Mouse (Mus musculus) intestine, embryonic 16.5 days (tissue): Measurements from ENCODE around the gene Mrvi1. TPM values are rescaled to one million over a fixed set of nuclear protein-coding genes. Genes with fewer than 3 reads are reported as not detected.
A peak's percentile ranks its signal among the peaks of the same experiment; 100 is the strongest.

Source experiments
- ATAC-seq: fragments of 200-750 bp; cut with Nextera tagmentation; 2 replicates; pipeline ENCODE4 v1.8.0; 2017; ENCODE audit warnings: moderate TSS enrichment, moderate library complexity
- H3K27ac ChIP-seq: fragments of 300-500 bp; sonication (generic); 2 replicates; pipeline ENCODE4 v1.5.1; 2014; ENCODE audit warnings: mild to moderate bottlenecking, low read length
- H3K27me3 ChIP-seq: fragments of 300-500 bp; sonication (generic); replicated peaks from 2 replicates; pipeline ENCODE4 v1.6.1; 2014; ENCODE audit warnings: low read length, control low read depth, mixed read lengths; ENCODE audit not compliant: control insufficient read depth, insufficient read depth
- H3K36me3 ChIP-seq: fragments of 300-500 bp; sonication (generic); 2 replicates; pipeline ENCODE4 v1.6.1; 2014; ENCODE audit warnings: low read length, control low read depth; ENCODE audit not compliant: control insufficient read depth, insufficient read depth
- H3K4me1 ChIP-seq: fragments of 300-500 bp; sonication (generic); 2 replicates; pipeline ENCODE4 v1.6.1; 2014; ENCODE audit warnings: low read length, control low read depth, mixed read lengths; ENCODE audit not compliant: control insufficient read depth, insufficient read depth
- H3K4me2 ChIP-seq: fragments of 300-500 bp; sonication (generic); 2 replicates; pipeline ENCODE4 v1.6.1; 2014; ENCODE audit warnings: low read depth, low read length, control low read depth
- H3K4me3 ChIP-seq: fragments of 300-500 bp; sonication (generic); 2 replicates; pipeline ENCODE4 v1.5.1; 2014; ENCODE audit warnings: mild to moderate bottlenecking, low read length
- H3K9ac ChIP-seq: fragments of 300-500 bp; sonication (generic); 2 replicates; pipeline ENCODE4 v1.6.1; 2014; ENCODE audit warnings: low read depth, low read length
- H3K9me3 ChIP-seq: fragments of 300-500 bp; sonication (generic); 2 replicates; pipeline ENCODE4 v1.6.1; 2016; ENCODE audit warnings: low read length, control low read depth; ENCODE audit not compliant: control insufficient read depth
- WGBS: fragments of 180-500 bp; shearing (Covaris S2); extraction: QIAGEN DNeasy Blood & Tissue Kit; methylation state at CpG from one replicate; pipeline ENCODE4 v1.1.7; 2014; 5-methylcytosine and 5-hydroxymethylcytosine counted together
- polyA plus RNA-seq: library from polyadenylated mRNA; unstranded; fragments of >200 nt; fragmentation: Nextera tagmentation; extraction: Ambion mirVana; gene quantifications from 2 replicates; pipeline ENCODE4 v1.2.1, GENCODE M21; 2015

The Mrvi1 gene
- polyA plus RNA-seq, 1 experiment from 2014 or later: 12.0 TPM

- H3K4me3 ChIP-seq: no peak overlapping the region
- H3K9ac ChIP-seq: no peak overlapping the region
- WGBS: 65% methylated on average over 3 of the region's 3 CpGs
- H3K4me1 ChIP-seq: peaks cover 3% of the 10 kb centered on the region; the same call in 1 of the 2 replicates
- H3K36me3 ChIP-seq: no peaks in the 10 kb centered on the region
- no peaks in the 10 kb centered on the region for H3K9me3 ChIP-seq
- no peak overlapping the region for H3K27ac ChIP-seq
- ATAC-seq: no peak
- no peak overlapping the region for H3K4me2 ChIP-seq
- no peaks in the 10 kb centered on the region for H3K27me3 ChIP-seq
These were observed 33.7 kb downstream of the Mrvi1 start for GRCm38 (mm10) chr7:110948579-110948978.

- Histone ChIP-seq H3K4me1 (peaks cover 3% of the 10 kb centered on the region; the same call in 1 of the 2 replicates), H3K4me3 (no peak overlapping the region), H3K36me3 (no peaks in the 10 kb centered on the region), H3K27ac (no peak overlapping the region), H3K9ac (no peak overlapping the region), H3K4me2 (no peak overlapping the region), H3K27me3 (no peaks in the 10 kb centered on the region), H3K9me3 (no peaks in the 10 kb centered on the region)
- ATAC-seq: no peak
- 94% methylated on average over 6 of the region's 6 CpGs for WGBS
These were observed 34.6 kb downstream of the Mrvi1 start for GRCm38 (mm10) chr7:110947616-110948015.

- Histone ChIP-seq H3K4me3 (no peak overlapping the region), H3K9ac (no peak overlapping the region), H3K4me2 (no peak overlapping the region), H3K27ac (no peak overlapping the region), H3K27me3 (no peaks in the 10 kb centered on the region), H3K36me3 (no peaks in the 10 kb centered on the region), H3K9me3 (no peaks in the 10 kb centered on the region), H3K4me1 (peaks cover 9% of the 10 kb centered on the region)
- 82% methylated on average over 6 of the region's 6 CpGs for WGBS
- no peak for ATAC-seq
These were observed 35.5 kb downstream of the Mrvi1 start for GRCm38 (mm10) chr7:110946731-110947130.

- Histone ChIP-seq H3K27ac (no peak overlapping the region), H3K27me3 (no peaks in the 10 kb centered on the region), H3K4me3 (no peak overlapping the region), H3K36me3 (no peaks in the 10 kb centered on the region), H3K9me3 (no peaks in the 10 kb centered on the region), H3K4me2 (no peak overlapping the region), H3K4me1 (peaks cover 11% of the 10 kb centered on the region; the same call in 1 of the 2 replicates), H3K9ac (no peak overlapping the region)
- WGBS: 87% methylated on average over 5 of the region's 5 CpGs
- ATAC-seq: no peak
These were observed 37.9 kb downstream of the Mrvi1 start for GRCm38 (mm10) chr7:110944321-110944720.

- H3K4me2 ChIP-seq: no peak overlapping the region
These were observed 40.3 kb downstream of the Mrvi1 start for GRCm38 (mm10) chr7:110941701-110942530.

GRCm38 (mm10) chr7:110941116-110941521, 41.1 kb downstream of the Mrvi1 start:
- 78% methylated on average over 4 of the region's 4 CpGs for WGBS
- Histone ChIP-seq H3K9me3 (no peaks in the 10 kb centered on the region), H3K36me3 (no peaks in the 10 kb centered on the region), H3K9ac (no peak overlapping the region), H3K4me1 (peaks cover 11% of the 10 kb centered on the region; the same call in 1 of the 2 replicates), H3K4me2 (no peak overlapping the region), H3K4me3 (no peak overlapping the region), H3K27ac (peak overlapping the region; percentile 74), H3K27me3 (no peaks in the 10 kb centered on the region)
- no peak for ATAC-seq

More at GRCm38 (mm10) chr7:110941701-110942530, 40.3 kb downstream of the Mrvi1 start:
- Histone ChIP-seq H3K27ac (peak overlapping the region; percentile 74), H3K9me3 (no peaks in the 10 kb centered on the region), H3K27me3 (no peaks in the 10 kb centered on the region), H3K4me3 (no peak overlapping the region), H3K36me3 (no peaks in the 10 kb centered on the region), H3K4me1 (peaks cover 11% of the 10 kb centered on the region; the same call in 1 of the 2 replicates), H3K9ac (0 out of 2 replicates have a peak overlapping the region, but pooled peaks have one; percentile 3)
- peak; percentile 93 for ATAC-seq
- WGBS: 38% methylated on average over 6 of the region's 6 CpGs

GRCm38 (mm10) chr7:110935815-110936762, 46.2 kb downstream of the Mrvi1 start:
- Histone ChIP-seq H3K9ac (no peak overlapping the region), H3K4me1 (no peaks in the 10 kb centered on the region), H3K27me3 (no peaks in the 10 kb centered on the region), H3K9me3 (no peaks in the 10 kb centered on the region), H3K36me3 (no peaks in the 10 kb centered on the region), H3K27ac (no peak overlapping the region), H3K4me3 (no peak overlapping the region), H3K4me2 (no peak overlapping the region)
- no peak for ATAC-seq
- WGBS: 78% methylated on average over 6 of the region's 6 CpGs

GRCm38 (mm10) chr7:110933999-110934398, 48.3 kb downstream of the Mrvi1 start:
- H3K9me3 ChIP-seq: no peaks in the 10 kb centered on the region
- H3K27ac ChIP-seq: no peak overlapping the region
- no peaks in the 10 kb centered on the region for H3K36me3 ChIP-seq
- no peaks in the 10 kb centered on the region for H3K4me1 ChIP-seq
- H3K9ac ChIP-seq: no peak overlapping the region
- WGBS: 74% methylated on average over 2 of the region's 2 CpGs
- no peaks in the 10 kb centered on the region for H3K27me3 ChIP-seq
- H3K4me3 ChIP-seq: no peak overlapping the region
- no peak overlapping the region for H3K4me2 ChIP-seq
- ATAC-seq: no peak

GRCm38 (mm10) chr7:110933329-110933728, 48.9 kb downstream of the Mrvi1 start:
- H3K4me1 ChIP-seq: no peaks in the 10 kb centered on the region
- H3K27me3 ChIP-seq: no peaks in the 10 kb centered on the region
- no peak overlapping the region for H3K27ac ChIP-seq
- H3K9ac ChIP-seq: no peak overlapping the region
- H3K9me3 ChIP-seq: no peaks in the 10 kb centered on the region
- no peaks in the 10 kb centered on the region for H3K36me3 ChIP-seq
- ATAC-seq: no peak
- no peak overlapping the region for H3K4me3 ChIP-seq
- WGBS: 83% methylated on average over 3 of the region's 3 CpGs
- H3K4me2 ChIP-seq: no peak overlapping the region
